Mouse (Mus musculus): ENCODE results near the gene Iah1. TPM values are rescaled to one million over a fixed set of nuclear protein-coding genes. Genes with fewer than 3 reads are reported as not detected.

The Iah1 gene
- total RNA-seq, 2 experiments from 2014 or later, result 20.8 to 23.5 TPM

GRCm38 (mm10) chr12:21353681-21354080 lies 37.5 kb downstream of the Iah1 start:
- DNase-seq (ENCODE audit: extremely low spot score in 1 of 2, low spot score in 2 of 2), result no peak
- intact Hi-C loops (cut with DNase I), result no loop called here

- intact Hi-C loops (cut with DNase I), result no loop called here
- DNase-seq (ENCODE audit: extremely low spot score in 1 of 2, low spot score in 2 of 2), result no peak
These were observed 46.5 kb downstream of the Iah1 start for GRCm38 (mm10) chr12:21362686-21363085.

GRCm38 (mm10) chr12:21363195-21363594 lies 47.0 kb downstream of the Iah1 start:
- intact Hi-C loops (cut with DNase I), result no loop called here
- no peak for DNase-seq (ENCODE audit: extremely low spot score in 1 of 2, low spot score in 2 of 2)

GRCm38 (mm10) chr12:21364624-21365435 lies 48.6 kb downstream of the Iah1 start:
- intact Hi-C loops (cut with DNase I), result no loop called here

GRCm38 (mm10) chr12:21368376-21369086 lies 52.3 kb downstream of the Iah1 start:
- intact Hi-C loops (cut with DNase I), result no loop called here
- no peak for DNase-seq (ENCODE audit: extremely low spot score in 1 of 2, low spot score in 2 of 2)

More at GRCm38 (mm10) chr12:21364624-21365435, 48.6 kb downstream of the Iah1 start:
- DNase-seq (ENCODE audit: extremely low spot score in 1 of 2, low spot score in 2 of 2), result no peak

GRCm38 (mm10) chr12:21369087-21369410 lies 52.9 kb downstream of the Iah1 start:
- intact Hi-C loops (cut with DNase I), result no loop called here
- no peak for DNase-seq (ENCODE audit: extremely low spot score in 1 of 2, low spot score in 2 of 2)

GRCm38 (mm10) chr12:21370035-21370611 lies 53.9 kb downstream of the Iah1 start:
- intact Hi-C loops (cut with DNase I), result no loop called here
- DNase-seq (ENCODE audit: extremely low spot score in 1 of 2, low spot score in 2 of 2), result no peak

GRCm38 (mm10) chr12:21373100-21373819 lies 57.1 kb downstream of the Iah1 start, which contains the start of gene Adam17:
TSS of gene Adam17 (minus strand) at chr12:21373632.
- intact Hi-C loops (cut with DNase I), result no loop called here
- DNase-seq (ENCODE audit: extremely low spot score in 1 of 2, low spot score in 2 of 2), result peak; percentile 94 to 97

Other genes with a start within 250 kb of the Iah1 start
- 10 to 100 TPM; 48.4 to 49.3 TPM for gene Cpsf3, start 31.0 kb upstream of the Iah1 start, total RNA-seq (2021)
- 10 to 100 TPM; 36.4 to 38.8 TPM for gene Itgb1bp1, start 30.1 kb upstream of the Iah1 start, total RNA-seq (2021)
- 10 to 100 TPM; 17.4 to 20.5 TPM for gene Adam17, start 57.2 kb downstream of the Iah1 start, total RNA-seq (2021)
- gene Ywhaq, start 101.2 kb downstream of the Iah1 start, total RNA-seq (2021), result 100 to 1,000 TPM; 645 to 677 TPM

Measured in left cerebral cortex, postnatal 10 days (tissue).